Mouse (Mus musculus) thymus, adult 2 months (tissue): ENCODE results near the gene Nfkbid.

ENCODE experiments used
- CTCF ChIP-seq: fragments of 200-500 bp; IDR thresholded peaks from 2 replicates; pipeline ENCODE4 v1.5.1; 2012; ENCODE audit warnings: mild to moderate bottlenecking, control low read depth, low read length, moderate library complexity, borderline replicate concordance; ENCODE audit not compliant: control insufficient read depth, poor library complexity, insufficient read depth; ENCODE audit errors: extremely low read depth
- POLR2A ChIP-seq: fragments of 200-500 bp; IDR thresholded peaks from 2 replicates; pipeline ENCODE4 v1.6.1; 2012; ENCODE audit warnings: mild to moderate bottlenecking, low read length, control low read depth, moderate library complexity; ENCODE audit not compliant: control insufficient read depth, poor library complexity, insufficient read depth; ENCODE audit errors: extremely low read depth

GRCm38 (mm10) chr7:30463568-30463967 lies 42.0 kb downstream of the Nfkbid start:
- TF ChIP-seq CTCF (no peak), POLR2A (no peak)
